In the genomic region with DNA sequence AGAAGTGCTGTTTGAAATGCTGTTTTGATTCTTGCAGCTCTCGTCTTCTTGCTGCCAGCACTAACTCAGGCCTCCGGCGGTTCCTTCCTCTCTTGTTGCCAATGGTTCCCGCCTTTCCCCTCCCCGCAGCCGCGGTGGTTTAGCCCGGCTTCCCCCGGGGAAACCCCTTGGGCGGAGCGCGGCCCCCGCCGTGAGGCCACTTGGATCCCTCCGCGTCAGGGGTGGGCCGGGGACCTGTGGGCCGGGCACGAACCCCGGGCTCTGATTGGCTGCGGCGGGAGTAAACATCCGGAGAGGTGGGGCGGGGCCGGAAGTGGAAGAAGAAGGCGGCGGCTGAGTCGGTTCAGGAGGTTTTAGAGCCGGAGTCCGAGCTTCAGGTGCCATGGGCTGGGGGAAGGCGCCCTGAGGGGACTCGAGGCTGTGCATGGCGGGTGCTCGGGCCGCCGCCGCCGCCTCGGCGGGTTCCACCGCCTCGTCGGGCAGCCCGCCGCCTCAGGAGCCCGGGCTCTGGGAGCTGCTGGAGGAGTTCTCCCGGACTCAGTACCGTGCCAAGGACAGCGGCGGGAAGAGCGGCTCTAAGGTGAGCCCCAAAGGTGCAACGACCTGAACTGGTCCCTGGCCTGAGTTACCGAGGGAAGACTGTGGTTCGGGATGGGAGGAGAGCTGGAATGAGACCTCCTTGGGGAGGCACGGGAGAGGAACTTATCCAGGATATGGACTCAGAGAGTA, we compare ENCODE assay signal across 8 mouse cellular contexts. TPM values are rescaled to one million over a fixed set of nuclear protein-coding genes. Genes with fewer than 3 reads are reported as not detected.
DNase-seq lines count a peak whose midpoint lies in the region; ATAC-seq lines count a peak whose summit lies in the region.

Mtmr14 (plus strand) TSS at position 302 of the 729 bp plus-strand sequence.

- peaks cover 7% of the 10 kb centered on the region; the same call in 1 of the 2 replicates for H3K4me1 ChIP-seq in brown adipose tissue, adult 24 weeks (ENCODE audit: control insufficient read depth, insufficient read depth, insufficient read length, low read length)
- peaks cover 17% of the 10 kb centered on the region for H3K4me1 ChIP-seq in heart, embryonic 13.5 days
- H3K4me1 ChIP-seq in liver, embryonic 12.5 days: peaks cover 29% of the 10 kb centered on the region
- peaks cover 14% of the 10 kb centered on the region for H3K4me1 ChIP-seq in stomach, embryonic 15.5 days

- 1% methylated on average over 55 of the region's 55 CpGs for WGBS in heart, embryonic 13.5 days
- under 1% methylated on average over 55 of the region's 55 CpGs for WGBS in liver, embryonic 12.5 days (ENCODE audit: insufficient replicate concordance)
- 0% methylated on average over 55 of the region's 55 CpGs for WGBS in stomach, embryonic 15.5 days

- peak; percentile 99 for ATAC-seq in heart, embryonic 13.5 days (ENCODE audit: extremely low read depth, insufficient number of reproducible peaks, low FRiP score, low TSS enrichment)
- peak; percentile 98 for ATAC-seq in liver, embryonic 12.5 days
- ATAC-seq in stomach, embryonic 15.5 days (ENCODE audit: insufficient read depth, low FRiP score, low read depth): peak; percentile 99

- peak; percentile 99 for DNase-seq in CD4-positive, CD25-positive, alpha-beta regulatory T cell, adult 2 months (ENCODE audit: low read depth, low spot score)
- peak; percentile 21 for DNase-seq in fat pad, adult 2 months (ENCODE audit: extremely low read depth, low read depth, low spot score)
- DNase-seq in kidney, postnatal 10 days: peak; percentile 99
- DNase-seq in natural killer cell, adult 2 months (ENCODE audit: low spot score in 2 of 2): peak; percentile 99 to 100

- no peaks in the 10 kb centered on the region for H3K27me3 ChIP-seq in heart, embryonic 13.5 days (replicated peaks)
- H3K27me3 ChIP-seq in liver, embryonic 12.5 days (replicated peaks): 0 out of 2 replicates have a peak, but pooled peaks cover 3% of the 10 kb centered on the region
- no peaks in the 10 kb centered on the region for H3K27me3 ChIP-seq in stomach, embryonic 15.5 days (replicated peaks)

- H3K36me3 ChIP-seq in heart, embryonic 13.5 days: peaks cover 15% of the 10 kb centered on the region
- H3K36me3 ChIP-seq in liver, embryonic 12.5 days: peaks cover 25% of the 10 kb centered on the region
- H3K36me3 ChIP-seq in stomach, embryonic 15.5 days: peaks cover 5% of the 10 kb centered on the region; the same call in 1 of the 2 replicates

- H3K4me2 ChIP-seq in heart, embryonic 13.5 days: peak within 1 kb of the TSS; percentile 78
- peak within 1 kb of the TSS; percentile 80 for H3K4me2 ChIP-seq in liver, embryonic 12.5 days
- peak within 1 kb of the TSS; percentile 84 for H3K4me2 ChIP-seq in stomach, embryonic 15.5 days

- peak within 1 kb of the TSS; percentile 94 for H3K9ac ChIP-seq in heart, embryonic 13.5 days
- H3K9ac ChIP-seq in liver, embryonic 12.5 days: peak within 1 kb of the TSS; percentile 94
- H3K9ac ChIP-seq in stomach, embryonic 15.5 days: peak within 1 kb of the TSS; percentile 82

- H3K27ac ChIP-seq in brown adipose tissue, adult 24 weeks (replicated peaks; ENCODE audit: low read depth, low read length): peak within 1 kb of the TSS; percentile 53
- H3K27ac ChIP-seq in heart, embryonic 13.5 days (replicated peaks): peak within 1 kb of the TSS; percentile 66
- H3K27ac ChIP-seq in liver, embryonic 12.5 days: peak within 1 kb of the TSS; percentile 82
- H3K27ac ChIP-seq in stomach, embryonic 15.5 days: peak within 1 kb of the TSS; percentile 55; the same call in 1 of the 2 replicates

- no peaks in the 10 kb centered on the region for H3K9me3 ChIP-seq in heart, embryonic 13.5 days
- H3K9me3 ChIP-seq in liver, embryonic 12.5 days (replicated peaks): no peaks in the 10 kb centered on the region
- no peaks in the 10 kb centered on the region for H3K9me3 ChIP-seq in stomach, embryonic 15.5 days

- H3K4me3 ChIP-seq in brown adipose tissue, adult 24 weeks (ENCODE audit: insufficient read depth, low read depth, low read length): peak within 1 kb of the TSS; percentile 77
- peak within 1 kb of the TSS; percentile 96 for H3K4me3 ChIP-seq in heart, embryonic 13.5 days
- peak within 1 kb of the TSS; percentile 97 for H3K4me3 ChIP-seq in liver, embryonic 12.5 days
- peak within 1 kb of the TSS; percentile 97 for H3K4me3 ChIP-seq in stomach, embryonic 15.5 days (replicated peaks)

RNA-seq across cellular contexts. Expression of gene Mtmr14, which starts in this region (rescaled TPM):
- 26.3 and 37.1 TPM in 2 replicates for polyA plus RNA-seq in brown adipose tissue, adult 24 weeks (2012; ENCODE audit: insufficient read depth, insufficient read length, missing spikeins)
- 23.5 and 23.6 TPM in 2 replicates for polyA plus RNA-seq in heart, embryonic 13.5 days (2015; fragmentation: Nextera tagmentation; extraction: Ambion mirVana)
- 24.8 and 26.5 TPM in 2 replicates for polyA plus RNA-seq in liver, embryonic 12.5 days (2016; fragmentation: Nextera tagmentation; extraction: Ambion mirVana)
- polyA plus RNA-seq in stomach, embryonic 15.5 days (2015; fragmentation: Nextera tagmentation; extraction: Ambion mirVana): 34.3 and 38.2 TPM in 2 replicates

Comparison
In these comparisons a context has a peak if more than half of its experiments do, and no peak if none do; other contexts are left out.
1. Peak in every context shown above with its lines: DNase-seq, ATAC-seq, H3K4me3 ChIP-seq and H3K27ac ChIP-seq.
2. DNase-seq: peak in every context shown above with its lines; median percentile 100 in natural killer cell, adult 2 months; 99 in CD4-positive, CD25-positive, alpha-beta regulatory T cell, adult 2 months; 99 in kidney, postnatal 10 days; 21 in fat pad, adult 2 months.